Mouse (Mus musculus) kidney, embryonic 16.5 days (tissue): ENCODE measurements around the gene Zfpm1. TPM values are rescaled to one million over a fixed set of nuclear protein-coding genes. Genes with fewer than 3 reads are reported as not detected.

ENCODE experiments used
- ATAC-seq: fragments of 200-750 bp; cut with Nextera tagmentation; 2 replicates; pipeline ENCODE4 v1.8.0; 2017; ENCODE audit warnings: moderate TSS enrichment; ENCODE audit not compliant: low FRiP score, low TSS enrichment
- H3K27ac ChIP-seq: fragments of 300-500 bp; sonication (generic); 2 replicates; pipeline ENCODE4 v1.5.1; 2014; ENCODE audit warnings: low read length
- H3K27me3 ChIP-seq: fragments of 300-500 bp; sonication (generic); 2 replicates; pipeline ENCODE4 v1.6.1; 2014; ENCODE audit warnings: low read length, control low read depth, mixed read lengths; ENCODE audit not compliant: insufficient read depth
- H3K36me3 ChIP-seq: fragments of 300-500 bp; sonication (generic); 2 replicates; pipeline ENCODE4 v1.6.1; 2014; ENCODE audit warnings: low read length, control low read depth, mixed read lengths; ENCODE audit not compliant: insufficient read depth
- H3K4me1 ChIP-seq: fragments of 300-500 bp; sonication (generic); 2 replicates; pipeline ENCODE4 v1.6.1; 2014; ENCODE audit warnings: low read length, control low read depth, mixed read lengths; ENCODE audit not compliant: insufficient read depth
- H3K4me2 ChIP-seq: fragments of 300-500 bp; sonication (generic); replicated peaks from 2 replicates; pipeline ENCODE4 v1.6.1; 2014; ENCODE audit warnings: low read depth, low read length
- H3K4me3 ChIP-seq: fragments of 300-500 bp; sonication (generic); 2 replicates; pipeline ENCODE4 v1.5.1; 2014; ENCODE audit warnings: mild to moderate bottlenecking, low read length
- H3K9ac ChIP-seq: fragments of 300-500 bp; sonication (generic); replicated peaks from 2 replicates; pipeline ENCODE4 v1.6.1; 2014; ENCODE audit warnings: low read length
- H3K9me3 ChIP-seq: fragments of 300-500 bp; sonication (generic); 2 replicates; pipeline ENCODE4 v1.6.1; 2016; ENCODE audit warnings: low read length, control low read depth
- WGBS: fragments of 180-500 bp; shearing (Covaris S2); extraction: QIAGEN DNeasy Blood & Tissue Kit; methylation state at CpG from one replicate; pipeline ENCODE4 v1.1.7; 2014; 5-methylcytosine and 5-hydroxymethylcytosine counted together
- polyA plus RNA-seq: library from polyadenylated mRNA; unstranded; fragments of >200 nt; fragmentation: Nextera tagmentation; extraction: Ambion mirVana; gene quantifications from 2 replicates; pipeline ENCODE4 v1.2.1, GENCODE M21; 2015

The Zfpm1 gene
- polyA plus RNA-seq, 1 experiment from 2014 or later, result 1.6 TPM

DNA sequence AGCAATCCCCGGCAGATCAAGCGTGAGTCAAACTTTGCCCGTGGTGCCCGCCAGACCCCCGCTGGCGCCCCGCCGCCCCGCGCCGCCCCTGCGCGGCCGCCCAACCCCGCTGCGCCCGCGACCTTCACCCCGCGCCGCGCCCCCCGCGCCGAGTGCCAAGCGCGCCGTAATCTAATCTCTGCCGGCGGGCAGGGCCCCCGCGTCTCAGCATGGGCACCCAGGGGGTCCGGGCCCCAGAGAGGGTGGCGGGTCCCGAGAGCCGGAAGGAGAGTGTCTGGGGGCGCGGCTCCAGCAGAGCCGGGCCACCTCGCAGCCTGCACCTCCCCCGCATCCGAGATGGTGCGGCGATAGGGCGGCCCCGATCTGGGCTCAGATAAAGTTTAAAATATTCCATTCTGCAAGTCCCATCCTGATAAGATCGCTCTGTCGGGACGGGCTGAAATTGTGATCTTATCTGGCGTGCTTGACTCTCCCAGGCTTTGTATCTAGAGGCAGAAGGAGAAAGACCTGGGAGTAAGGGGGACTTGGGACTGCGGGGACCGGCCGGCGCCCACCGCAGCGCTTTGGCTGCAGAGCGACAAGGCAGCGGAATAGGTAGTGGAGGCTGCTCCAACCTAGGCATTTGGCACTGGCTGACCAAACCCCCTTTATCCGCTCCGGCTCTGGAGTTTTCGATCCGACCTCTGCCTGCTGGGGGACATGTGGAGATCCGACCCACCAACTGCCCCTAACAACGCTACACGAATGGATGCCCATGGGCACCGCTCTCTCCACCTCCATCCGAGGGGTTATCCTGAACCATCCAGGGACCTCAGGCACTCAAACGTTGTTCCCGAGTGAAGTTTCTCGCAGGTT lies 787 bp downstream of the Zfpm1 start:
- Histone ChIP-seq H3K27ac (peak overlapping the region; percentile 74), H3K9me3 (no peaks in the 10 kb centered on the region), H3K4me1 (peaks cover 54% of the 10 kb centered on the region), H3K4me2 (peak overlapping the region; percentile 93), H3K27me3 (0 out of 2 replicates have a peak, but pooled peaks cover 4% of the 10 kb centered on the region), H3K4me3 (peak overlapping the region; percentile 80), H3K9ac (peak overlapping the region; percentile 79), H3K36me3 (no peaks in the 10 kb centered on the region)
- under 1% methylated on average over 63 of the region's 70 CpGs for WGBS
- no peak for ATAC-seq

DNA sequence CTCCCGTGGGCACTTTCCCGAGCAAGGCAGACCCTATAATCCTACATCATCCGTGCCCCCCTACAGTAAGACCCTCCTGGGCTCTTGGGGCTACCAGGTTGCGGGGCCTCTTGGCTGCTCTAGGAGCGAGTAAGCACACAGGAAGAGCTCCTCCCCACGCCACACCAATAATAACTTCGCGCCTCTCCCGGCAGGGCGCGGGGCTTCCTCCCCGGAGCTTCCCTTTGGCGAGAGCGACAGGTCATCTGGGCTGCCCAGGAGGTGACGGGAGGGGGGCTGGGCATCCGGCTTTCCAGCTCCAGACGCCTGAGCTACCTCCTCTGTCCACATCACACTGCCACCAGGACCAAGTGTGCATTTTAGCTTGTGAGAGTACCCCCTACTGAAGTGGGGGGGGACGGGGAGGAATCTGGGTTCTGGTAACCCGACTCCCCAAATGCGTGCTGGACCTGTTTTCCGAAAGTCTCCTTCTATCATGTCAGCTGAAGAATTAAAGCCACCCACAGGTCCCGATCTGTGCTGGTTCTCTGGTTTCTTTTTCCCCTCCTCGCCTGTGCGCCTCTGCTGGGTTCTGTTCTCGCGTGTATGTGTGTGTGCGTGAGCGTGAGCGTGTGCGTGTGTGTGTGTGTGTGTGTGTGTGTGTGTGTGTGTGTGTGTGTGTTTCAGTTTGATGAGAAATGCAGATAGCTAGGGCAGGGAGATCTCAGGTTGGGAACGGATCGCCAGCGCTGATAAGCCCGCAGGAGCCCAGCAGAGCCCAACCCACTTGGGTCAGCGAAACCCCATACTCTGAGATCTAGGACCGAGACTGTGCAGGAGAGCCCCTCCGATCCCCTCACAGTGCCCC lies 1.6 kb downstream of the Zfpm1 start:
- no peaks in the 10 kb centered on the region for H3K36me3 ChIP-seq
- no peak for ATAC-seq
- peaks cover 51% of the 10 kb centered on the region for H3K4me1 ChIP-seq
- WGBS, result under 1% methylated on average over 37 of the region's 37 CpGs
- peak overlapping the region; percentile 79 for H3K9ac ChIP-seq
- H3K9me3 ChIP-seq, result no peaks in the 10 kb centered on the region
- peak overlapping the region; percentile 80 for H3K4me3 ChIP-seq
- H3K27me3 ChIP-seq, result 0 out of 2 replicates have a peak, but pooled peaks cover 4% of the 10 kb centered on the region
- H3K4me2 ChIP-seq, result peak overlapping the region; percentile 93
- peak overlapping the region; percentile 74 for H3K27ac ChIP-seq

DNA sequence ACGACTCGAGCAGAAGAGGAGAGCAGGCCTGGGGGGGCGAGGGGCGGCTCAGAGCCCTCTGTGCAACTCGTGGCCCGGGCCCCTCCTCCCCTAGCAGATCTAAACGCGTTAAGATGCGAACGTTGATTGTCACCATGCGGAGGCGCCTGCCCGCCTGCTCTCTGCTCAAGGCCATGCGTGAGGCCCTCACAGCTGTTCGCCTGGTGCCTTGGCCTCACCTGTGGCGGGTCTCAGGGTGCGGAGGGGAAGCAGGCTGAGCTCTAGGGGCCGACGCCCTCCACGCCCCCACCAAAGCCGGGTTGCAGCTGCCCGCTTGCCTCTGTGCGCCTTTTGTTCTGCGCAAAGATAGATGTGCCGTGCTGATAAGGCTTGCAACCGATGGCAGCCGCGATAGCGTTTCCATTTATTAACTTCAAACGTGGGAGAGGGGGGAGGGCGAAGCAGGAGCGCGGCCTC lies 2.3 kb downstream of the Zfpm1 start:
- Histone ChIP-seq H3K9me3 (no peaks in the 10 kb centered on the region), H3K4me2 (peak overlapping the region; percentile 93), H3K4me3 (peak overlapping the region; percentile 80), H3K36me3 (no peaks in the 10 kb centered on the region), H3K27me3 (0 out of 2 replicates have a peak, but pooled peaks cover 4% of the 10 kb centered on the region), H3K9ac (peak overlapping the region; percentile 79), H3K27ac (peak overlapping the region; percentile 74), H3K4me1 (peaks cover 51% of the 10 kb centered on the region)
- WGBS, result under 1% methylated on average over 33 of the region's 33 CpGs
- ATAC-seq, result no peak

DNA sequence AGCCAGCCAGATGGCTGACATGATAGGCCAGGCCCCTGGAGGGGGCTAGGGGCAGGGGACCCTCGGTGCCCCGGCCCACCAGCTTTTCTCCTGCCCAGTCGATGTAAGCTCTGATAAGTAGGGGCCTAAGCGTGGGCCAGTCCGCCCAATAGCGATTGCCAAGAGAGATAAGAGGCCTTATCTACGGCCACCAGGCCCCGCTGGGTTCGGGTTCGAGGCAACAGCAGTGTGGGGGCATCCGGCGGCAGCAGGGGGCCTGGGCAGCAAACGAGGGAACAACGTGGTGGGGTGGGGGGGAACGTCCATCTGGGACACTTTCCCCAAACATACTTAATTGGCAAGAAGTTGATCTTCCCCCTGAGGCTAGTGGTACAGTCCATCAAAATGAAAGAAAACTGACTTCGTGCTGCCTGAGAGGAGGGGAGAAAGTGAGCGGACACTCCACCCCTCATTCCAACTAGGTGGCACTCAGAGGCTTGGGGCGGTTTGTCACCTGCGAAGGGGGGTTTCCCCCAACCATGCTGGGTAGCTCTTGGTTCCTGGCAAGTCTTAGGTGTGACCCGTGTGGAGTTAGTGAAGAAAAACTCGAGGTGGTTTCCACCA lies 2.8 kb downstream of the Zfpm1 start:
- 5% methylated on average over 21 of the region's 21 CpGs for WGBS
- ATAC-seq, result no peak
- Histone ChIP-seq H3K27me3 (0 out of 2 replicates have a peak, but pooled peaks cover 4% of the 10 kb centered on the region), H3K4me2 (peak overlapping the region; percentile 93), H3K36me3 (no peaks in the 10 kb centered on the region), H3K4me1 (peaks cover 51% of the 10 kb centered on the region), H3K4me3 (peak overlapping the region; percentile 80), H3K9ac (peak overlapping the region; percentile 79), H3K27ac (peak overlapping the region; percentile 74), H3K9me3 (no peaks in the 10 kb centered on the region)

DNA sequence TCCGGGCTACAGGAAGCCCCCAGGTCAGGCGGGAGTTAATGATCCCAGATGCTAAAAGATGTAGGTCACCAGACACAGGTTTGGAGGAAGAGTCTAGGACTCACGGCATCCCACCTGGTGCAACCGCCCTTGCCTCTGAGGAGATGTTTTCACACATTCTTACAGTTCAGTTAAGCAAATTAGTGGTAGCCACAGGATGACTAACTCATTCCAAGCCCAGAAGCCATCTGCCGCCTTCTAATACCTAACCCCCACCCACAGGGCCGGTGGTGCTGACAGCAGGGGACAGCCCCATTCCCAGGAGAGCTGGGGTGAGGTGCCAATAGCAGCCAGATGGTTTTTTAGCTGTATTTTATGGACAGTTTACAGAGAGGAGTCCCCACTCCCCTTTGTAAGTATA lies 3.8 kb downstream of the Zfpm1 start:
- Histone ChIP-seq H3K27me3 (0 out of 2 replicates have a peak, but pooled peaks cover 4% of the 10 kb centered on the region), H3K4me3 (no peak overlapping the region), H3K36me3 (no peaks in the 10 kb centered on the region), H3K9ac (no peak overlapping the region), H3K4me1 (peaks cover 46% of the 10 kb centered on the region), H3K4me2 (no peak overlapping the region), H3K27ac (no peak overlapping the region), H3K9me3 (no peaks in the 10 kb centered on the region)
- 63% methylated on average over 6 of the region's 6 CpGs for WGBS
- no peak for ATAC-seq

DNA sequence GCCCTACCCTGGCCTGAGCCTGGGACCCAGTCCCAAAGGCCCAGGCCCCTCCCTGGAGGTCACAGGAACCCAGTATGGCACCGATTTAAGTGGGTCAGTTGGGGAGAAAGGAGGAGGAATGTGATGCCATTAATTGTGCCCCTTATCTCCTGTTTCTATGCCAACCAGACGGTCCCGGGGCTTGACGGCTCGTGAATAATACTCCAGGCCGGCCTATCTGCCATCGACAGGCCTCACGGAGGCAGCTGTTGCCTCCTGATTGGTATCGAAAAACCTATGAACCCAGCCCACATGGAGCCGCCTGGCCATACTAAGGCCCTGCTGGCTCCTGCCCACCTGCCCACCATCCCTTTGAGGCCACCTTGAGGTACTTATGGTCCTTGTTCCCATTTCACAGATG lies 5.0 kb downstream of the Zfpm1 start:
- ATAC-seq, result no peak
- Histone ChIP-seq H3K27ac (no peak overlapping the region), H3K4me3 (no peak overlapping the region), H3K36me3 (no peaks in the 10 kb centered on the region), H3K4me2 (no peak overlapping the region), H3K4me1 (peaks cover 52% of the 10 kb centered on the region), H3K27me3 (0 out of 2 replicates have a peak, but pooled peaks cover 4% of the 10 kb centered on the region), H3K9ac (no peak overlapping the region), H3K9me3 (no peaks in the 10 kb centered on the region)
- 80% methylated on average over 10 of the region's 10 CpGs for WGBS

DNA sequence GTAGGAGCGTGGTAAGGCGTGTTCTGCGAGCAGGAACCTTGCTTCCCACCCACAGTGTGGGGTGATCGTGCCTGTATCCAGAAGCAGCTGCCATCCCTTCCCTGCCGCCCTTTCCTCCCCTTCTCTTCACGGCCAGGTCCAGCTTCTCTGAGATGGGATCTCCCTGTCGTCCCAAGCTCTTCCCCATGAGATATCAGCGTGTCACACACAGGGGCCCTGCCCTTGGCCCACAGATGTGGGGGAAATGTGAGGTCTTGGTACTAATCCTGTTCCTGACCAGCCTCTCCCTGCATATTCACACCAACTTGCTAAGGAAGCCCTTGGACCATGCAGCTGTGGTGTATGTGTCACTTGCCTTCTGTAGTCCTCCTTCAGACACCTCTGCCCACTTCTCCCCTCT lies 5.8 kb downstream of the Zfpm1 start:
- Histone ChIP-seq H3K27me3 (0 out of 2 replicates have a peak, but pooled peaks cover under 1% of the 10 kb centered on the region), H3K9me3 (no peaks in the 10 kb centered on the region), H3K4me1 (peaks cover 52% of the 10 kb centered on the region), H3K36me3 (no peaks in the 10 kb centered on the region), H3K27ac (no peak overlapping the region), H3K4me3 (no peak overlapping the region), H3K9ac (no peak overlapping the region), H3K4me2 (no peak overlapping the region)
- ATAC-seq, result no peak
- WGBS, result 77% methylated on average over 8 of the region's 8 CpGs

DNA sequence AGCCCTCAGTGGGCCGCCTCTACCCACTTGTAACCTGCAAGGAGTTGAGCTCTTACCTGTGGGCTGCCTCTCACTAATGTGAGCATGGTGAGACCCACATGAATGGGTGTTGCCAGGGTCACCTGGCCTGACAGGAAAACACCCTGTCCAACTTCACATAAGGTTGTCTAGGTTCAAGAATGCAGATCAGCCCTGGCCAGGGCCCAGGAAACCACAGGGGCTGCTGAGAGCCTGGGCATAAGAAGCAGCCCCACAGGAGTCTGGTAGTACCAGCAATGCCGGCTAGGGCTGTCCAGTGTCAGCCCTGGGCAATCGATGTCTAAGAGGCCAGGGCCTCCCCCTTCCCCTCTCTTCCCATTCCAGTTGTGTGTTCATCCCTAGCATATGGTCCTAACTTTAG lies 6.4 kb downstream of the Zfpm1 start:
- Histone ChIP-seq H3K36me3 (no peaks in the 10 kb centered on the region), H3K9me3 (no peaks in the 10 kb centered on the region), H3K27me3 (no peaks in the 10 kb centered on the region), H3K4me3 (no peak overlapping the region), H3K27ac (no peak overlapping the region), H3K4me2 (no peak overlapping the region), H3K4me1 (peaks cover 50% of the 10 kb centered on the region), H3K9ac (no peak overlapping the region)
- 65% methylated on average over 3 of the region's 3 CpGs for WGBS
- no peak for ATAC-seq

DNA sequence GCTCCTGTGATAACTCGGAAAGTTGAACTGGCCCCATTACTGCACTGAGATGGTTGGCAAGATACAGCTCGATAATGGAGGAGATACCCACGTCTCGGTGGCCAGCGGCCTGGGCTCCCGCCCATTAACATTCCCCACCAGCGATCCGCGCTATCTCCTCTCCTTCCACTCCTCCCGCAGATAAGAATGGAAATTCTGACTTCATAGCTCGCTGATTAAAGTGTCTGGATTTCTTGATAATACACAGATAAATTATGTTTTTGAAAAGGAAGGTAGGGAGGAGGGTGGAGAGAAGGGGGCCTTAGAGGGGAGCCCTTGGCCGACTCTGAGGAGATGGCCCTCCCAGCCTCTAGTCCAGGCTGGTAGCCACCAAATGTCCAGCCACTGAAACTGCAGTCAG lies 9.1 kb downstream of the Zfpm1 start:
- ATAC-seq, result no peak
- Histone ChIP-seq H3K27ac (no peak overlapping the region), H3K36me3 (no peaks in the 10 kb centered on the region), H3K9me3 (no peaks in the 10 kb centered on the region), H3K4me1 (peaks cover 43% of the 10 kb centered on the region), H3K4me2 (no peak overlapping the region), H3K27me3 (no peaks in the 10 kb centered on the region), H3K9ac (no peak overlapping the region; the same call in 1 of the 2 replicates), H3K4me3 (no peak overlapping the region)
- 58% methylated on average over 12 of the region's 12 CpGs for WGBS
